29 mouse cellular contexts compared by ENCODE assay signal in genomic region chr8:77510426-77510825, GRCm38 (mm10). TPM values are rescaled to one million over a fixed set of nuclear protein-coding genes. Genes with fewer than 3 reads are reported as not detected.
DNase-seq lines count a peak whose midpoint lies in the region; ATAC-seq and TF ChIP-seq lines count a peak whose summit lies in the region.
"Had no signal": no experiment of that assay in that cellular context is flagged by ENCODE, and none has a peak within 500 bp of the region (broad histone marks: within the 10 kb centered on the region; RNA-seq: fewer than 3 reads in every experiment).

No protein-coding gene starts in this region.

- H3K9ac ChIP-seq in embryonic facial prominence, embryonic 14.5 days (ENCODE audit: low read depth, low read length): no peak overlapping the region
- no peak overlapping the region for H3K9ac ChIP-seq in hindbrain, embryonic 16.5 days (ENCODE audit: low read depth, low read length)
- H3K9ac ChIP-seq in limb, embryonic 14.5 days (ENCODE audit: low read depth, low read length, severe bottlenecking): no peak overlapping the region
- H3K9ac ChIP-seq: forebrain, embryonic 13.5 days; heart, embryonic 13.5 days; hindbrain, embryonic 15.5 days; neural tube, embryonic 12.5 days had no signal

- no peaks in the 10 kb centered on the region for H3K9me3 ChIP-seq in embryonic facial prominence, embryonic 14.5 days (ENCODE audit: control insufficient read depth, low read length)
- H3K9me3 ChIP-seq in embryonic facial prominence, embryonic 10.5 days: no peaks in the 10 kb centered on the region
- H3K9me3 ChIP-seq in hindbrain, embryonic 10.5 days: no peaks in the 10 kb centered on the region
- no peaks in the 10 kb centered on the region for H3K9me3 ChIP-seq in hindbrain, embryonic 16.5 days (ENCODE audit: control insufficient read depth, low read length)
- H3K9me3 ChIP-seq in limb, embryonic 14.5 days (ENCODE audit: control insufficient read depth, low read length): no peaks in the 10 kb centered on the region
- H3K9me3 ChIP-seq: forebrain, embryonic 13.5 days; heart, embryonic 13.5 days; hindbrain, embryonic 15.5 days; midbrain, embryonic 10.5 days; neural tube, embryonic 12.5 days had no signal

- H3K4me1 ChIP-seq in embryonic facial prominence, embryonic 14.5 days (ENCODE audit: control insufficient read depth, insufficient read depth, low read length): peaks cover 23% of the 10 kb centered on the region
- H3K4me1 ChIP-seq in embryonic facial prominence, embryonic 10.5 days: peaks cover 49% of the 10 kb centered on the region
- peaks cover 36% of the 10 kb centered on the region for H3K4me1 ChIP-seq in hindbrain, embryonic 10.5 days (replicated peaks)
- H3K4me1 ChIP-seq in hindbrain, embryonic 16.5 days (ENCODE audit: control insufficient read depth, insufficient read depth, low read depth, low read length): no peaks in the 10 kb centered on the region
- H3K4me1 ChIP-seq in limb, embryonic 14.5 days (ENCODE audit: control insufficient read depth, insufficient read depth, low read length): peaks cover 31% of the 10 kb centered on the region
- H3K4me1 ChIP-seq: hindbrain, embryonic 15.5 days had no signal

- no peaks in the 10 kb centered on the region for H3K36me3 ChIP-seq in embryonic facial prominence, embryonic 14.5 days (ENCODE audit: control insufficient read depth, insufficient read depth, low read length)
- H3K36me3 ChIP-seq in embryonic facial prominence, embryonic 10.5 days (replicated peaks): no peaks in the 10 kb centered on the region
- H3K36me3 ChIP-seq in hindbrain, embryonic 10.5 days: no peaks in the 10 kb centered on the region
- H3K36me3 ChIP-seq in hindbrain, embryonic 16.5 days (ENCODE audit: control insufficient read depth, insufficient read depth, low read length): no peaks in the 10 kb centered on the region
- no peaks in the 10 kb centered on the region for H3K36me3 ChIP-seq in limb, embryonic 14.5 days (ENCODE audit: control insufficient read depth, insufficient read depth, low read length)
- H3K36me3 ChIP-seq: heart, embryonic 13.5 days; hindbrain, embryonic 15.5 days; midbrain, embryonic 10.5 days; neural tube, embryonic 12.5 days had no signal

- peak; percentile 52 for DNase-seq in embryonic facial prominence, embryonic 14.5 days (ENCODE audit: low spot score)
- no peak for DNase-seq in embryonic facial prominence, embryonic 10.5 days (ENCODE audit: low spot score)
- peak; percentile 5 for DNase-seq in hindbrain, embryonic 10.5 days (ENCODE audit: low spot score)
- DNase-seq in 3T3-L1 (ENCODE audit: low read depth, low spot score): peak; percentile 62
- DNase-seq in limb, embryonic 14.5 days (ENCODE audit: low spot score): no peak
- no peak for DNase-seq in lung, postnatal 4 days
- DNase-seq: adrenal gland, adult 2 months; adrenal gland, postnatal 36 days; cerebellum, adult 18-20 months; cerebellum, postnatal 10 days; gastrocnemius, postnatal 25 days; heart, adult 18-20 months; kidney, adult 8-10 months; kidney, postnatal 10 days; layer of hippocampus, adult 9-11 months; lung, postnatal 36 days; right cerebral cortex, adult 18-20 months; spleen, adult 18-20 months; thymus, postnatal 14 days had no signal

- no peak; the same call in 1 of the 2 replicates for ATAC-seq in embryonic facial prominence, embryonic 14.5 days (ENCODE audit: low read depth)
- ATAC-seq in hindbrain, embryonic 16.5 days: no peak
- peak; percentile 50 for ATAC-seq in limb, embryonic 14.5 days (ENCODE audit: low FRiP score, low read depth)
- ATAC-seq: activated CD4-positive, CD25-positive, alpha-beta regulatory T cell, adult 4 months; CD4-positive, CD25-positive, alpha-beta regulatory T cell, adult 4 months; forebrain, embryonic 13.5 days; midbrain, embryonic 16.5 days had no signal

- H3K4me2 ChIP-seq in embryonic facial prominence, embryonic 14.5 days (ENCODE audit: low read depth, low read length): no peak overlapping the region
- no peak overlapping the region for H3K4me2 ChIP-seq in hindbrain, embryonic 16.5 days (ENCODE audit: low read length)
- no peak overlapping the region for H3K4me2 ChIP-seq in limb, embryonic 14.5 days (replicated peaks; ENCODE audit: low read depth, low read length, severe bottlenecking)
- H3K4me2 ChIP-seq: forebrain, embryonic 13.5 days; heart, embryonic 13.5 days; hindbrain, embryonic 15.5 days; liver, embryonic 11.5 days; neural tube, embryonic 12.5 days had no signal

- H3K4me3 ChIP-seq in embryonic facial prominence, embryonic 14.5 days (ENCODE audit: low read depth, low read length): no peak overlapping the region
- H3K4me3 ChIP-seq in embryonic facial prominence, embryonic 10.5 days: no peak overlapping the region
- no peak overlapping the region for H3K4me3 ChIP-seq in hindbrain, embryonic 10.5 days
- no peak overlapping the region for H3K4me3 ChIP-seq in hindbrain, embryonic 16.5 days (ENCODE audit: low read length)
- no peak overlapping the region for H3K4me3 ChIP-seq in limb, embryonic 14.5 days (replicated peaks; ENCODE audit: low read length)
- H3K4me3 ChIP-seq: forebrain, embryonic 13.5 days; heart, embryonic 13.5 days; hindbrain, embryonic 15.5 days; midbrain, embryonic 10.5 days; neural tube, embryonic 12.5 days had no signal

- H3K27ac ChIP-seq in embryonic facial prominence, embryonic 14.5 days (replicated peaks; ENCODE audit: low read depth, low read length): no peak overlapping the region
- no peak overlapping the region for H3K27ac ChIP-seq in embryonic facial prominence, embryonic 10.5 days (replicated peaks)
- H3K27ac ChIP-seq in hindbrain, embryonic 10.5 days: no peak overlapping the region
- H3K27ac ChIP-seq in hindbrain, embryonic 16.5 days (ENCODE audit: low read depth, low read length): no peak overlapping the region
- H3K27ac ChIP-seq in limb, embryonic 14.5 days (replicated peaks; ENCODE audit: low read depth, low read length): no peak overlapping the region
- H3K27ac ChIP-seq: forebrain, embryonic 13.5 days; heart, embryonic 13.5 days; hindbrain, embryonic 15.5 days; midbrain, embryonic 10.5 days; neural tube, embryonic 12.5 days had no signal

- H3K27me3 ChIP-seq in embryonic facial prominence, embryonic 14.5 days (replicated peaks; ENCODE audit: control insufficient read depth, insufficient read depth, low read length): no peaks in the 10 kb centered on the region
- H3K27me3 ChIP-seq in embryonic facial prominence, embryonic 10.5 days (replicated peaks; ENCODE audit: low read depth, poor library complexity, severe bottlenecking): no peaks in the 10 kb centered on the region; the same call in 1 of the 2 replicates
- H3K27me3 ChIP-seq in hindbrain, embryonic 10.5 days (ENCODE audit: insufficient read depth, poor library complexity, severe bottlenecking): peaks cover 20% of the 10 kb centered on the region
- H3K27me3 ChIP-seq in hindbrain, embryonic 16.5 days (replicated peaks; ENCODE audit: control insufficient read depth, insufficient read depth, low read length): no peaks in the 10 kb centered on the region
- H3K27me3 ChIP-seq in limb, embryonic 14.5 days (ENCODE audit: control insufficient read depth, insufficient read depth, low read length): no peaks in the 10 kb centered on the region
- H3K27me3 ChIP-seq: heart, embryonic 13.5 days had no signal

- TF ChIP-seq POLR2A in limb, embryonic 14.5 days (IDR thresholded peaks at IDR 0.05; ENCODE audit: borderline replicate concordance, extremely low read depth, insufficient read depth, insufficient read length): no peak

- 82% methylated on average over 3 of the region's 3 CpGs for WGBS in embryonic facial prominence, embryonic 14.5 days
- 81% methylated on average over 3 of the region's 3 CpGs for WGBS in embryonic facial prominence, embryonic 10.5 days
- 67% methylated on average over 3 of the region's 3 CpGs for WGBS in hindbrain, embryonic 10.5 days
- WGBS in hindbrain, embryonic 16.5 days: 79% methylated on average over 3 of the region's 3 CpGs
- 75% methylated on average over 3 of the region's 3 CpGs for WGBS in limb, embryonic 14.5 days

RNA-seq across cellular contexts. Expression of gene Arhgap10, which starts 7.3 kb away (rescaled TPM):
- polyA plus RNA-seq in embryonic facial prominence, embryonic 14.5 days (2014; fragmentation: Nextera tagmentation; extraction: Ambion mirVana): 25.9 and 29.2 TPM in 2 replicates
- 25.5 and 26.1 TPM in 2 replicates for polyA plus RNA-seq in embryonic facial prominence, embryonic 10.5 days (2016; fragmentation: Nextera tagmentation; extraction: Ambion mirVana)
- polyA plus RNA-seq in hindbrain, embryonic 10.5 days (2016; fragmentation: Nextera tagmentation; extraction: Ambion mirVana): 16.0 and 18.8 TPM in 2 replicates
- 5.0 and 6.1 TPM in 2 replicates for polyA plus RNA-seq in hindbrain, embryonic 16.5 days (2015; fragmentation: Nextera tagmentation; extraction: Ambion mirVana)
- polyA plus RNA-seq in limb, embryonic 14.5 days (2012; rRNA removed): 23.3 and 25.1 TPM in 2 replicates
- polyA plus RNA-seq in limb, embryonic 14.5 days (2014; fragmentation: Nextera tagmentation; extraction: Ambion mirVana): 28.2 and 29.3 TPM in 2 replicates

RNA-seq across cellular contexts. Expression of gene Prmt9, which starts 38.8 kb away (rescaled TPM):
- 16.7 and 19.8 TPM in 2 replicates for polyA plus RNA-seq in embryonic facial prominence, embryonic 14.5 days (2014; fragmentation: Nextera tagmentation; extraction: Ambion mirVana)
- 19.9 and 21.6 TPM in 2 replicates for polyA plus RNA-seq in embryonic facial prominence, embryonic 10.5 days (2016; fragmentation: Nextera tagmentation; extraction: Ambion mirVana)
- polyA plus RNA-seq in hindbrain, embryonic 10.5 days (2016; fragmentation: Nextera tagmentation; extraction: Ambion mirVana): 19.5 and 21.9 TPM in 2 replicates
- polyA plus RNA-seq in hindbrain, embryonic 16.5 days (2015; fragmentation: Nextera tagmentation; extraction: Ambion mirVana): 27.3 and 28.0 TPM in 2 replicates
- 16.2 and 17.2 TPM in 2 replicates for polyA plus RNA-seq in limb, embryonic 14.5 days (2012; rRNA removed)
- 20.4 and 22.0 TPM in 2 replicates for polyA plus RNA-seq in limb, embryonic 14.5 days (2014; fragmentation: Nextera tagmentation; extraction: Ambion mirVana)

Comparison
In these comparisons a context has a peak if more than half of its experiments do, and no peak if none do; other contexts are left out.
1. DNase-seq: peak in embryonic facial prominence, embryonic 14.5 days (single experiment), hindbrain, embryonic 10.5 days (single experiment) and 3T3-L1 (single experiment); none in embryonic facial prominence, embryonic 10.5 days (single experiment), limb, embryonic 14.5 days (single experiment) and lung, postnatal 4 days (0 of 2).